Mouse (Mus musculus) adipocyte (in vitro differentiated cells): ENCODE measurements at regions not wholly inside any gene's neighbourhood (a gene's known extent, or its start where the extent isn't known, plus 50 kb on each side); places are given as distances from the start of the nearest gene placed in this dataset.

Experiments used
- DNase-seq: peaks from one replicate; pipeline ENCODE4 v3.0.0-alpha.2; 2016; ENCODE audit warnings: low spot score

- DNase-seq, result no peak
Measured at GRCm38 (mm10) chr1:35786668-35787213, 281.5 kb upstream of the Hs6st1 start.

- no peak for DNase-seq
Measured at GRCm38 (mm10) chr1:35797064-35797463, 271.1 kb upstream of the Hs6st1 start.

- DNase-seq, result no peak
Measured at GRCm38 (mm10) chr1:35797526-35797925, 270.7 kb upstream of the Hs6st1 start.

GRCm38 (mm10) chr1:35805546-35805945 is 262.7 kb upstream of the Hs6st1 start:
- no peak for DNase-seq

- DNase-seq, result no peak
Measured at GRCm38 (mm10) chr1:35806329-35806728, 261.9 kb upstream of the Hs6st1 start.

GRCm38 (mm10) chr1:35806731-35807130 is 261.5 kb upstream of the Hs6st1 start:
- peak; percentile 43 for DNase-seq

- no peak for DNase-seq
Measured at GRCm38 (mm10) chr1:35808894-35809293, 259.3 kb upstream of the Hs6st1 start.

GRCm38 (mm10) chr1:35809341-35809740 is 258.9 kb upstream of the Hs6st1 start:
- DNase-seq, result no peak

GRCm38 (mm10) chr1:35810571-35811342 is 257.4 kb upstream of the Hs6st1 start:
- no peak for DNase-seq

GRCm38 (mm10) chr1:35811380-35811779 is 256.8 kb upstream of the Hs6st1 start:
- no peak for DNase-seq

GRCm38 (mm10) chr1:35811795-35812194 is 256.4 kb upstream of the Hs6st1 start:
- no peak for DNase-seq

GRCm38 (mm10) chr1:35813625-35814024 is 254.6 kb upstream of the Hs6st1 start:
- no peak for DNase-seq

GRCm38 (mm10) chr1:35814207-35814606 is 254.0 kb upstream of the Hs6st1 start:
- no peak for DNase-seq

GRCm38 (mm10) chr1:35814751-35815150 is 253.4 kb upstream of the Hs6st1 start:
- no peak for DNase-seq

GRCm38 (mm10) chr1:35821791-35822190 is 246.4 kb upstream of the Hs6st1 start:
- no peak for DNase-seq

- no peak for DNase-seq
Measured at GRCm38 (mm10) chr1:35822376-35823202, 245.6 kb upstream of the Hs6st1 start.

- DNase-seq, result no peak
Measured at GRCm38 (mm10) chr1:35823496-35823895, 244.7 kb upstream of the Hs6st1 start.

GRCm38 (mm10) chr1:35823981-35824880 is 244.0 kb upstream of the Hs6st1 start:
- no peak for DNase-seq

GRCm38 (mm10) chr1:35825531-35825966 is 242.7 kb upstream of the Hs6st1 start:
- DNase-seq, result no peak

GRCm38 (mm10) chr1:35826575-35827114 is 241.6 kb upstream of the Hs6st1 start:
- no peak for DNase-seq

GRCm38 (mm10) chr1:35827471-35827870 is 240.7 kb upstream of the Hs6st1 start:
- DNase-seq, result no peak

- DNase-seq, result no peak
Measured at GRCm38 (mm10) chr1:35834180-35834579, 234.0 kb upstream of the Hs6st1 start.
